Comparison of ENCODE assay signal across 10 mouse cellular contexts in the genomic region with DNA sequence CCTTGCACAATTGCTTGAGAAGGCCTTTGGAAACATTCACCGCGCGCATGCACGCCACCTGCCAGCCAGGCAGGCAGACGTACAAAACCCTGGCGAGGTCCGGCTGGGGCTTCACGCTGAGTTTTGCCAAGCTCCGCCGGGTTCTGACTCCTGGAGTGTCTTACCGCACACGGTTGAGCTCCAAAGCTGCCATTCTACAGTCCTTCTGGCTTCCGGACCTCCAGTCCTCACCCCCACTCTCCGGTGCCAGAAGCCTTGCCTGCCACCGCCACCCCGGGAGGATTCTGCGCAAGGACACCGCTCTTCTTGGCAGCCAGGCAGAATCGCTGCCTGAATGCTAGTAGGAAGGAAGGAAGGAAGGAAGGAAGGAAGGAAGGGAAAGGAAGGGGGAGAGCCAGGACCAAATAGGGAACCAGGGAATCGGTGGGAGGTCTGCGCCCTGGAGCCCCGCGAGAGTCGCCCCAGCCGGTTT. TPM values are rescaled to one million over a fixed set of nuclear protein-coding genes. Genes with fewer than 3 reads are reported as not detected.
A peak's percentile ranks its signal among the peaks of the same experiment; 100 is the strongest.
DNase-seq lines count a peak whose midpoint lies in the region; ATAC-seq lines count a peak whose summit lies in the region.
"Had no signal": no experiment of that assay in that cellular context is flagged by ENCODE, and none has a peak within 500 bp of the region (broad histone marks: within the 10 kb centered on the region; RNA-seq: fewer than 3 reads in every experiment).

No protein-coding gene starts in this region.

- under 1% methylated on average over 25 of the region's 25 CpGs for WGBS in heart, embryonic 16.5 days
- WGBS in forebrain, embryonic 13.5 days, result under 1% methylated on average over 25 of the region's 25 CpGs
- WGBS in midbrain, embryonic 10.5 days, result under 1% methylated on average over 25 of the region's 25 CpGs

- peak overlapping the region; percentile 11; the same call in 1 of the 2 replicates for H3K4me2 ChIP-seq in heart, embryonic 16.5 days (ENCODE audit: low read depth, low read length)
- H3K4me2 ChIP-seq in forebrain, embryonic 13.5 days, result peak overlapping the region; percentile 66

- peaks cover 4% of the 10 kb centered on the region for H3K9me3 ChIP-seq in heart, embryonic 16.5 days (replicated peaks; ENCODE audit: control insufficient read depth, low read length)
- H3K9me3 ChIP-seq in forebrain, embryonic 13.5 days (replicated peaks), result peaks cover 4% of the 10 kb centered on the region; the same call in 1 of the 2 replicates
- H3K9me3 ChIP-seq in midbrain, embryonic 10.5 days (replicated peaks), result peaks cover 8% of the 10 kb centered on the region

- ATAC-seq in heart, embryonic 16.5 days (replicated peaks; ENCODE audit: extremely low read depth, insufficient read depth, low FRiP score), result no peak
- ATAC-seq in forebrain, embryonic 13.5 days, result no peak

- H3K27me3 ChIP-seq in heart, embryonic 16.5 days (ENCODE audit: control insufficient read depth, insufficient read depth, low read length), result peaks cover 98% of the 10 kb centered on the region
- peaks cover 100% of the 10 kb centered on the region for H3K27me3 ChIP-seq in forebrain, embryonic 13.5 days
- peaks cover 100% of the 10 kb centered on the region for H3K27me3 ChIP-seq in midbrain, embryonic 10.5 days (ENCODE audit: low read depth, poor library complexity, severe bottlenecking)

- peak overlapping the region; percentile 6 for H3K4me3 ChIP-seq in heart, embryonic 16.5 days (ENCODE audit: low read length)
- peak overlapping the region; percentile 50 for H3K4me3 ChIP-seq in forebrain, embryonic 13.5 days
- H3K4me3 ChIP-seq in midbrain, embryonic 10.5 days, result peak overlapping the region; percentile 48

- no peaks in the 10 kb centered on the region for H3K36me3 ChIP-seq in heart, embryonic 16.5 days (ENCODE audit: control insufficient read depth, insufficient read depth)
- H3K36me3 ChIP-seq in forebrain, embryonic 13.5 days (ENCODE audit: poor library complexity, severe bottlenecking), result no peaks in the 10 kb centered on the region
- H3K36me3 ChIP-seq in midbrain, embryonic 10.5 days, result no peaks in the 10 kb centered on the region
- H3K36me3 ChIP-seq: G1E had no signal

- H3K9ac ChIP-seq in heart, embryonic 16.5 days (ENCODE audit: low read length), result no peak overlapping the region
- H3K9ac ChIP-seq in forebrain, embryonic 13.5 days, result peak overlapping the region; percentile 60
- H3K9ac ChIP-seq: liver, embryonic 14.5 days had no signal

- no peak for DNase-seq in heart, adult 18-20 months
- DNase-seq in adrenal gland, postnatal 14 days, result peak; percentile 59
- DNase-seq in midbrain, embryonic 10.5 days (ENCODE audit: low spot score), result no peak
- no peak for DNase-seq in Muller cell, postnatal 12 days (ENCODE audit: inconsistent ontology term)
- DNase-seq in lung, postnatal 36 days, result no peak
- DNase-seq in yolk sac, embryonic 10.5 days (ENCODE audit: low spot score), result no peak

- H3K27ac ChIP-seq in heart, embryonic 16.5 days (ENCODE audit: low read length), result no peak overlapping the region
- H3K27ac ChIP-seq in forebrain, embryonic 13.5 days, result peak overlapping the region; percentile 63
- H3K27ac ChIP-seq in midbrain, embryonic 10.5 days (replicated peaks), result peak overlapping the region; percentile 70
- H3K27ac ChIP-seq: liver, embryonic 14.5 days had no signal

- H3K4me1 ChIP-seq in heart, embryonic 16.5 days (ENCODE audit: control insufficient read depth, insufficient read depth, low read length), result peaks cover 16% of the 10 kb centered on the region
- H3K4me1 ChIP-seq in forebrain, embryonic 13.5 days, result peaks cover 78% of the 10 kb centered on the region
- peaks cover 68% of the 10 kb centered on the region for H3K4me1 ChIP-seq in midbrain, embryonic 10.5 days

RNA-seq across cellular contexts. Expression of a gene that starts 3.0 kb away (rescaled TPM):
- polyA plus RNA-seq in heart, embryonic 16.5 days (2015; fragmentation: Nextera tagmentation; extraction: Ambion mirVana), result not detected in 2 replicates
- total RNA-seq in heart, adult 18-20 months (2021), result not detected
- total RNA-seq in adrenal gland, postnatal 14 days (2021), result 0.15 TPM in 1 of 2 replicates, not detected in the other
- 6.3 and 8.4 TPM in 2 replicates for polyA plus RNA-seq in forebrain, embryonic 13.5 days (2015; fragmentation: Nextera tagmentation; extraction: Ambion mirVana)
- polyA plus RNA-seq in midbrain, embryonic 10.5 days (2016; fragmentation: Nextera tagmentation; extraction: Ambion mirVana), result 7.4 and 7.6 TPM in 2 replicates
- polyA plus RNA-seq: G1E; liver, embryonic 14.5 days had no signal

RNA-seq across cellular contexts. Expression of a gene that starts 47.4 kb away (rescaled TPM):
- polyA plus RNA-seq in heart, embryonic 16.5 days (2015; fragmentation: Nextera tagmentation; extraction: Ambion mirVana), result 0.07 and 0.09 TPM in 2 replicates
- total RNA-seq in heart, adult 18-20 months (2021), result under 1 TPM in 1 of 2 experiments, not detected in 1; 0.18 TPM
- 1.1 and 1.2 TPM in 2 replicates for total RNA-seq in adrenal gland, postnatal 14 days (2021)
- 7.5 and 8.7 TPM in 2 replicates for polyA plus RNA-seq in forebrain, embryonic 13.5 days (2015; fragmentation: Nextera tagmentation; extraction: Ambion mirVana)
- 8.8 and 9.7 TPM in 2 replicates for polyA plus RNA-seq in midbrain, embryonic 10.5 days (2016; fragmentation: Nextera tagmentation; extraction: Ambion mirVana)
- total RNA-seq: G1E had no signal
- polyA plus RNA-seq: G1E; liver, embryonic 14.5 days had no signal
